In genomic region chr17:86166051-86166566, GRCm38 (mm10) we compare ENCODE assay signal across 8 mouse cellular contexts. TPM values are rescaled to one million over a fixed set of nuclear protein-coding genes. Genes with fewer than 3 reads are reported as not detected.
A peak's percentile ranks its signal among the peaks of the same experiment; 100 is the strongest.
DNase-seq lines count a peak whose midpoint lies in the region; ATAC-seq lines count a peak whose summit lies in the region.

No protein-coding gene starts in this region.

- peaks cover 30% of the 10 kb centered on the region for H3K36me3 ChIP-seq in megakaryocyte, embryonic 14.5 days (replicated peaks; ENCODE audit: low read length)
- no peaks in the 10 kb centered on the region for H3K36me3 ChIP-seq in forebrain, embryonic 10.5 days (replicated peaks)
- no peaks in the 10 kb centered on the region for H3K36me3 ChIP-seq in limb, embryonic 13.5 days
- H3K36me3 ChIP-seq in stomach, embryonic 15.5 days: no peaks in the 10 kb centered on the region

- no peak for ATAC-seq in megakaryocyte, adult 5-6 weeks (ENCODE audit: poor library complexity, severe bottlenecking)
- ATAC-seq in limb, embryonic 13.5 days (ENCODE audit: low FRiP score, low read depth): no peak
- ATAC-seq in stomach, embryonic 15.5 days (ENCODE audit: insufficient read depth, low FRiP score, low read depth): no peak

- 2% methylated on average over 19 of the region's 19 CpGs for WGBS in forebrain, embryonic 10.5 days
- under 1% methylated on average over 19 of the region's 19 CpGs for WGBS in limb, embryonic 13.5 days
- WGBS in stomach, embryonic 15.5 days: 4% methylated on average over 19 of the region's 19 CpGs

- H3K4me2 ChIP-seq in limb, embryonic 13.5 days (replicated peaks): peak overlapping the region; percentile 95
- peak overlapping the region; percentile 99 for H3K4me2 ChIP-seq in stomach, embryonic 15.5 days

- H3K4me1 ChIP-seq in megakaryocyte, embryonic 14.5 days: peaks cover 61% of the 10 kb centered on the region
- peaks cover 48% of the 10 kb centered on the region for H3K4me1 ChIP-seq in forebrain, embryonic 10.5 days
- H3K4me1 ChIP-seq in limb, embryonic 13.5 days: peaks cover 42% of the 10 kb centered on the region
- peaks cover 22% of the 10 kb centered on the region for H3K4me1 ChIP-seq in stomach, embryonic 15.5 days

- H3K4me3 ChIP-seq in megakaryocyte, embryonic 14.5 days (replicated peaks): peak overlapping the region; percentile 98
- H3K4me3 ChIP-seq in forebrain, embryonic 10.5 days: peak overlapping the region; percentile 81
- H3K4me3 ChIP-seq in limb, embryonic 13.5 days: peak overlapping the region; percentile 75
- peak overlapping the region; percentile 68 for H3K4me3 ChIP-seq in stomach, embryonic 15.5 days (replicated peaks)

- H3K27ac ChIP-seq in forebrain, embryonic 10.5 days: peak overlapping the region; percentile 94
- peak overlapping the region; percentile 98 for H3K27ac ChIP-seq in limb, embryonic 13.5 days
- peak overlapping the region; percentile 95 for H3K27ac ChIP-seq in stomach, embryonic 15.5 days

- DNase-seq in forebrain, embryonic 10.5 days (ENCODE audit: extremely low spot score, low spot score): no peak
- no peak for DNase-seq in ovary, postnatal 36 days (ENCODE audit: low spot score)
- DNase-seq in urinary bladder, adult 18-20 months (ENCODE audit: low spot score in 2 of 2): no peak
- DNase-seq in ovary, postnatal 14 days (ENCODE audit: low spot score): no peak

- no peaks in the 10 kb centered on the region for H3K9me3 ChIP-seq in megakaryocyte, embryonic 14.5 days
- H3K9me3 ChIP-seq in forebrain, embryonic 10.5 days: no peaks in the 10 kb centered on the region
- no peaks in the 10 kb centered on the region for H3K9me3 ChIP-seq in limb, embryonic 13.5 days
- H3K9me3 ChIP-seq in stomach, embryonic 15.5 days: no peaks in the 10 kb centered on the region

- no peaks in the 10 kb centered on the region for H3K27me3 ChIP-seq in megakaryocyte, embryonic 14.5 days (replicated peaks)
- H3K27me3 ChIP-seq in forebrain, embryonic 10.5 days (ENCODE audit: poor library complexity, severe bottlenecking): peaks cover 28% of the 10 kb centered on the region
- no peaks in the 10 kb centered on the region for H3K27me3 ChIP-seq in limb, embryonic 13.5 days
- H3K27me3 ChIP-seq in stomach, embryonic 15.5 days (replicated peaks): no peaks in the 10 kb centered on the region; the same call in 1 of the 2 replicates

- peak overlapping the region; percentile 87 for H3K9ac ChIP-seq in limb, embryonic 13.5 days
- H3K9ac ChIP-seq in stomach, embryonic 15.5 days: peak overlapping the region; percentile 94

RNA-seq across cellular contexts. Expression of gene Prkce, which starts 1.5 kb away (rescaled TPM):
- polyA plus RNA-seq in megakaryocyte, embryonic 14.5 days (2012; ENCODE audit: insufficient read depth, low replicate concordance): 3.4 and 7.3 TPM in 2 replicates
- 7.3 and 8.1 TPM in 2 replicates for total RNA-seq in megakaryocyte, adult 5-6 weeks (2015)
- total RNA-seq in megakaryocyte, adult 5-6 weeks (2017): 3.5 and 13.3 TPM in 2 replicates
- polyA plus RNA-seq in forebrain, embryonic 10.5 days (2016; fragmentation: Nextera tagmentation; extraction: Ambion mirVana): 2.8 and 3.1 TPM in 2 replicates
- 6.2 and 6.7 TPM in 2 replicates for polyA plus RNA-seq in limb, embryonic 13.5 days (2015; fragmentation: Nextera tagmentation; extraction: Ambion mirVana)
- polyA plus RNA-seq in stomach, embryonic 15.5 days (2015; fragmentation: Nextera tagmentation; extraction: Ambion mirVana): 6.3 and 6.5 TPM in 2 replicates

RNA-seq across cellular contexts. Expression of gene Srbd1, which starts 21.1 kb away (rescaled TPM):
- 5.7 and 6.6 TPM in 2 replicates for polyA plus RNA-seq in megakaryocyte, embryonic 14.5 days (2012; ENCODE audit: insufficient read depth, low replicate concordance)
- 15.8 and 17.2 TPM in 2 replicates for total RNA-seq in megakaryocyte, adult 5-6 weeks (2015)
- total RNA-seq in megakaryocyte, adult 5-6 weeks (2017): 19.5 and 24.9 TPM in 2 replicates
- 24.7 and 25.4 TPM in 2 replicates for polyA plus RNA-seq in forebrain, embryonic 10.5 days (2016; fragmentation: Nextera tagmentation; extraction: Ambion mirVana)
- 17.6 and 19.7 TPM in 2 replicates for polyA plus RNA-seq in limb, embryonic 13.5 days (2015; fragmentation: Nextera tagmentation; extraction: Ambion mirVana)
- polyA plus RNA-seq in stomach, embryonic 15.5 days (2015; fragmentation: Nextera tagmentation; extraction: Ambion mirVana): 13.2 and 13.3 TPM in 2 replicates
